Comparison of ENCODE assay signal across 7 mouse cellular contexts in the genomic region with DNA sequence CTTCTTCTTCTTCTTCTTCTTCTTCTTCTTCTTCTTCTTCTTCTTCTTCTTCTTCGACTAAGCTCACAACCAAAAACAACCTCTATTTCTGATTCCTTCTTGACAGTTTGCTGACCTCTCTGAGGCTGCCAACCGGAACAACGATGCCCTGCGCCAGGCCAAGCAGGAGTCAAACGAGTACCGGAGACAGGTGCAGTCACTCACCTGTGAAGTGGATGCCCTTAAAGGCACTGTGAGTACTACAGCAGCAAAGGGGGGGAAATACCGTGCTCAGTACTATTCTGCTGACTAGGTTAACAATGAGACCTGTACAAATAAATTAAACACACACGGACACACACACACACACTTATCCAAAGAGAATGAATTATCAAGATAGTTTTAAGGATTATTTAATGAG.
"Had no signal": no experiment of that assay in that cellular context is flagged by ENCODE, and none has a peak within 500 bp of the region (broad histone marks: within the 10 kb centered on the region; RNA-seq: fewer than 3 reads in every experiment).

No protein-coding gene starts in this region.

- H3K9me3 ChIP-seq: limb, embryonic 13.5 days; midbrain, embryonic 12.5 days; stomach, embryonic 15.5 days had no signal

- H3K27me3 ChIP-seq: limb, embryonic 13.5 days; midbrain, embryonic 12.5 days; stomach, embryonic 15.5 days had no signal

- H3K27ac ChIP-seq: layer of hippocampus, adult 2 months; limb, embryonic 13.5 days; liver, embryonic 14.5 days; stomach, embryonic 15.5 days had no signal

- H3K4me3 ChIP-seq: layer of hippocampus, adult 2 months; limb, embryonic 13.5 days; midbrain, embryonic 12.5 days; stomach, embryonic 15.5 days had no signal

- DNase-seq: lung, adult 18-20 months had no signal

- H3K4me2 ChIP-seq: limb, embryonic 13.5 days; stomach, embryonic 15.5 days had no signal

- ATAC-seq: midbrain, embryonic 16.5 days had no signal

- H3K9ac ChIP-seq: limb, embryonic 13.5 days; liver, embryonic 14.5 days; midbrain, embryonic 12.5 days; stomach, embryonic 15.5 days had no signal
